Mouse (Mus musculus) liver, embryonic 14.5 days (tissue): ENCODE data around the gene Ccnjl. TPM values are rescaled to one million over a fixed set of nuclear protein-coding genes. Genes with fewer than 3 reads are reported as not detected.
A peak's percentile ranks its signal among the peaks of the same experiment; 100 is the strongest.

Experiments
- ATAC-seq: fragments of 200-750 bp; cut with Nextera tagmentation; 2 replicates; pipeline ENCODE4 v1.8.0; 2017; ENCODE audit warnings: moderate number of reproducible peaks, mild to moderate bottlenecking, moderate library complexity; ENCODE audit not compliant: insufficient read depth
- DNase-seq, 3 experiments: peaks; one replicate each; pipeline ENCODE4 v3.0.0-alpha.2; 2012 to 2013; ENCODE audit warnings: low read depth in 3 of 3, low spot score in 3 of 3
- H3K27ac ChIP-seq: fragments of 300-500 bp; sonication (generic); 2 replicates; pipeline ENCODE4 v1.5.1; 2014; ENCODE audit warnings: moderate library complexity, mild to moderate bottlenecking, control low read depth, inconsistent platforms
- H3K27me3 ChIP-seq: fragments of 300-500 bp; sonication (generic); 2 replicates; pipeline ENCODE4 v1.6.1; 2014; ENCODE audit warnings: mild to moderate bottlenecking, low read length, moderate library complexity; ENCODE audit not compliant: control insufficient read depth, insufficient read depth
- H3K36me3 ChIP-seq: fragments of 300-500 bp; sonication (generic); replicated peaks from 2 replicates; pipeline ENCODE4 v1.6.1; 2014; ENCODE audit warnings: low read depth; ENCODE audit not compliant: control insufficient read depth, insufficient read depth
- H3K4me1 ChIP-seq, 2 experiments: fragments of 200-500 bp in 1 of 2; fragments of 300-500 bp in 1 of 2; sonication (generic) in 1 of 2; replicated peaks; 2 replicates each; pipeline ENCODE4 v1.6.1; 2012 to 2014; ENCODE audit warnings: antibody characterized with exemption in 1 of 2, inconsistent platforms in 1 of 2, low read length in 1 of 2; ENCODE audit not compliant: control insufficient read depth in 2 of 2, insufficient read depth in 2 of 2
- H3K4me2 ChIP-seq: fragments of 300-500 bp; sonication (generic); 2 replicates; pipeline ENCODE4 v1.6.1; 2014; ENCODE audit warnings: low read depth, mild to moderate bottlenecking, control low read depth, moderate library complexity
- H3K4me3 ChIP-seq, 2 experiments: fragments of 200-500 bp in 1 of 2; fragments of 300-500 bp in 1 of 2; sonication (generic) in 1 of 2; 2 replicates each; pipeline ENCODE4 v1.5.1; 2012 to 2014; ENCODE audit warnings: low read depth in 2 of 2, low read length in 2 of 2, mild to moderate bottlenecking in 2 of 2, control low read depth in 1 of 2, inconsistent platforms in 1 of 2, moderate library complexity in 1 of 2; ENCODE audit not compliant: insufficient read depth in 1 of 2
- H3K9ac ChIP-seq: fragments of 300-500 bp; sonication (generic); replicated peaks from 2 replicates; pipeline ENCODE4 v1.6.1; 2014; ENCODE audit warnings: mild to moderate bottlenecking, control low read depth, moderate library complexity
- H3K9me3 ChIP-seq: fragments of 300-500 bp; sonication (generic); 2 replicates; pipeline ENCODE4 v1.6.1; 2016; ENCODE audit warnings: low read length, mixed read lengths; ENCODE audit not compliant: control insufficient read depth
- CTCF ChIP-seq: IDR thresholded peaks from 2 replicates; pipeline ENCODE4 v1.5.1; 2016; ENCODE audit warnings: antibody characterized with exemption, low read depth, control low read depth
- EP300 ChIP-seq: IDR thresholded peaks from 2 replicates; pipeline ENCODE4 v1.6.1; 2016; ENCODE audit warnings: antibody characterized with exemption, low read depth
- WGBS: fragments of 180-500 bp; shearing (Covaris S2); extraction: QIAGEN DNeasy Blood & Tissue Kit; methylation state at CpG from one replicate; pipeline ENCODE4 v1.1.7; 2014; ENCODE audit not compliant: insufficient replicate concordance; 5-methylcytosine and 5-hydroxymethylcytosine counted together
- polyA plus RNA-seq, 2 experiments: library from polyadenylated mRNA; depleted of rRNA in 1 of 2; stranded (reverse) in 1 of 2; unstranded in 1 of 2; fragments of >200 nt; fragmentation: Nextera tagmentation in 1 of 2; extraction: Ambion mirVana in 1 of 2; gene quantifications; 2 replicates each; pipeline versions ENCODE4 v1.2.1 to v1.2.3; 2012 to 2014

Gene Ccnjl
- polyA plus RNA-seq, 2 experiments = 0.79 to 1.5 TPM

GRCm38 (mm10) chr11:43531619-43532018 is 3.0 kb downstream of the Ccnjl start:
- Histone ChIP-seq H3K4me3 (no peak overlapping the region), H3K27me3 (peaks cover 16% of the 10 kb centered on the region), H3K9me3 (no peaks in the 10 kb centered on the region), H3K4me2 (no peak overlapping the region), H3K4me1 (0 out of 4 replicates have a peak, but pooled peaks cover 0 to 4% of the 10 kb centered on the region in 2 experiments), H3K36me3 (no peaks in the 10 kb centered on the region), H3K9ac (no peak overlapping the region), H3K27ac (no peak overlapping the region)
- DNase-seq (no peak), ATAC-seq (no peak)
- TF ChIP-seq CTCF = 0 out of 2 replicates have a peak, but pooled peaks have one; percentile 16
- no peak for TF ChIP-seq EP300
- WGBS = 51% methylated on average over 5 of the region's 5 CpGs

- WGBS = 51% methylated on average over 6 of the region's 6 CpGs
- ATAC-seq (no peak), DNase-seq (no peak)
- H3K4me1 ChIP-seq = no peaks in the 10 kb centered on the region
- no peaks in the 10 kb centered on the region for H3K9me3 ChIP-seq
- no peak for TF ChIP-seq EP300
- no peak for TF ChIP-seq CTCF
- H3K4me3 ChIP-seq = no peak overlapping the region
- no peak overlapping the region for H3K9ac ChIP-seq
- no peak overlapping the region for H3K27ac ChIP-seq
- H3K27me3 ChIP-seq = no peaks in the 10 kb centered on the region
- no peaks in the 10 kb centered on the region for H3K36me3 ChIP-seq
- no peak overlapping the region for H3K4me2 ChIP-seq
Observed at GRCm38 (mm10) chr11:43537074-43537473, 8.5 kb downstream of the Ccnjl start.

GRCm38 (mm10) chr11:43539863-43540262 is 11.3 kb downstream of the Ccnjl start:
- Histone ChIP-seq H3K27me3 (no peaks in the 10 kb centered on the region), H3K4me1 (peaks cover 0 to 14% of the 10 kb centered on the region in 2 experiments; a peak in 2 of 4 replicates), H3K27ac (no peak overlapping the region), H3K36me3 (no peaks in the 10 kb centered on the region), H3K9me3 (no peaks in the 10 kb centered on the region), H3K4me3 (no peak overlapping the region), H3K9ac (no peak overlapping the region), H3K4me2 (no peak overlapping the region)
- ATAC-seq (no peak), DNase-seq (no peak)
- 34% methylated on average over 6 of the region's 6 CpGs for WGBS
- TF ChIP-seq CTCF = no peak
- no peak for TF ChIP-seq EP300

GRCm38 (mm10) chr11:43543711-43544466 is 15.3 kb downstream of the Ccnjl start:
- Histone ChIP-seq H3K4me2 (no peak overlapping the region), H3K4me3 (no peak overlapping the region), H3K4me1 (peaks cover 0 to 27% of the 10 kb centered on the region in 2 experiments; a peak in 2 of 4 replicates), H3K27me3 (no peaks in the 10 kb centered on the region), H3K27ac (no peak overlapping the region), H3K9ac (no peak overlapping the region), H3K9me3 (no peaks in the 10 kb centered on the region), H3K36me3 (no peaks in the 10 kb centered on the region)
- no peak for TF ChIP-seq EP300
- no peak for TF ChIP-seq CTCF
- ATAC-seq (0 out of 2 replicates have a peak, but pooled peaks have one; percentile 23), DNase-seq (no peak)
- 13% methylated on average over 15 of the region's 15 CpGs for WGBS

- Histone ChIP-seq H3K27me3 (no peaks in the 10 kb centered on the region), H3K4me2 (no peak overlapping the region), H3K36me3 (no peaks in the 10 kb centered on the region), H3K9ac (no peak overlapping the region), H3K4me3 (no peak overlapping the region), H3K9me3 (no peaks in the 10 kb centered on the region), H3K4me1 (peaks cover 0 to 34% of the 10 kb centered on the region in 2 experiments; a peak in 2 of 4 replicates), H3K27ac (no peak overlapping the region)
- DNase-seq (no peak), ATAC-seq (no peak)
- TF ChIP-seq CTCF (no peak), EP300 (no peak)
- 54% methylated on average over 7 of the region's 7 CpGs for WGBS
Observed at GRCm38 (mm10) chr11:43544819-43545218, 16.2 kb downstream of the Ccnjl start.
